Mouse (Mus musculus) liver, adult 2 months (tissue): ENCODE results near the gene Cxcr2.

Experiments used
- CTCF ChIP-seq: fragments of 200-500 bp; IDR thresholded peaks from 2 replicates; pipeline ENCODE4 v1.5.1; 2011; ENCODE audit warnings: low read depth, low read length, control low read depth
- POLR2A ChIP-seq: fragments of 200-500 bp; IDR thresholded peaks from 2 replicates; pipeline ENCODE4 v1.6.1; 2011; ENCODE audit warnings: low read length, control low read depth; ENCODE audit not compliant: insufficient read depth; ENCODE audit errors: extremely low read depth

- TF ChIP-seq POLR2A: no peak
- TF ChIP-seq CTCF: no peak
Measured at GRCm38 (mm10) chr1:74123215-74123614, 30.6 kb upstream of the Cxcr2 start.
